Mouse (Mus musculus) stomach, postnatal 0 days (tissue): Measurements from ENCODE around the gene Bcl3.

ENCODE experiments used
- CTCF ChIP-seq: IDR thresholded peaks from 2 replicates; pipeline ENCODE4 v1.5.1; 2016; ENCODE audit warnings: antibody characterized with exemption, low read depth, mild to moderate bottlenecking, moderate library complexity
- EP300 ChIP-seq: optimal IDR thresholded peaks from 2 replicates; pipeline ENCODE3; 2016; ENCODE audit warnings: antibody characterized with exemption

DNA sequence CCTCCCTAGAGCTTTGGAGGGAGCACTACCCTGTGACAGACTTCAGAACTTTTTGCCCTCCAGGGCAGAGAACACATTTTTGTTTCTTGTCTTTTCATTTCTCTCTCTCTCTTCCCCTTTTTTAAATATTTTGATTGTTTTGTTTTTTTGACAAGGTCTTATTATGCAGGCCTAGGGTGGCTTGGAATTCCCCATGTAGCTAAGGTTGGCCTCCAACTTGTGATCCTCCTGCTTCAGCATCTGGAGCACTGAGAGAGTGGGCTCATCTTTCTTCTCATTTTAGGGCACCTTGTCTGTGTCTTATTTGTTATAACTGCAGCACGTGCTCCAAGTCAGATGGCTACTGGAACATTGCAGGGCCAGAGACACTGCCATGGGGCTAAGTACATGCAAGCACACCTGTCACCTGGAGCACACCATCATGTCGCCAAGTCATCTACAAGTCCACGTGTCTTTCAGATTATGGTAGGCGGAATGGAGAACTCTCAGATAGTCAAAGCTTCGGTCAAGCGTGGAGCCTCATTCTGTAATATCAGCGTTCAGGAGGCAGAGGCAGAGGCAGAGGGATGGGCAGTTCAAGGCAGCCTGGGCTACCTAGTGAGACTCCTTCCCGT, 16.1 kb downstream of the Bcl3 start:
- TF ChIP-seq EP300 = no peak
- TF ChIP-seq CTCF = no peak
